Mouse (Mus musculus) common myeloid progenitor, adult 5-6 weeks (primary cell): Measurements from ENCODE around the gene Gnptg. TPM values are rescaled to one million over a fixed set of nuclear protein-coding genes. Genes with fewer than 3 reads are reported as not detected.

ENCODE experiments used
- ATAC-seq: replicated peaks from 2 replicates; pipeline ENCODE4 v1.8.0; 2016; ENCODE audit warnings: low read depth, mild to moderate bottlenecking, moderate TSS enrichment, inconsistent platforms; ENCODE audit not compliant: poor library complexity, severe bottlenecking
- total RNA-seq: library from RNA; stranded (forward); fragments of 200-1000, 187-1606 nt; gene quantifications from 2 replicates; pipeline ENCODE4 v1.2.3, GENCODE M21; 2017

Gnptg gene
- 13.6 and 14.3 TPM in 2 replicates for total RNA-seq

- ATAC-seq, result peak; percentile 84
Measured at GRCm38 (mm10) chr17:25239695-25240636, at the start of gene Gnptg, which contains the start of gene Tsr3. Gene Gnptg, minus strand, starts transcription at chr17:25240124. Gene Tsr3, plus strand, starts transcription at chr17:25240170.

DNA sequence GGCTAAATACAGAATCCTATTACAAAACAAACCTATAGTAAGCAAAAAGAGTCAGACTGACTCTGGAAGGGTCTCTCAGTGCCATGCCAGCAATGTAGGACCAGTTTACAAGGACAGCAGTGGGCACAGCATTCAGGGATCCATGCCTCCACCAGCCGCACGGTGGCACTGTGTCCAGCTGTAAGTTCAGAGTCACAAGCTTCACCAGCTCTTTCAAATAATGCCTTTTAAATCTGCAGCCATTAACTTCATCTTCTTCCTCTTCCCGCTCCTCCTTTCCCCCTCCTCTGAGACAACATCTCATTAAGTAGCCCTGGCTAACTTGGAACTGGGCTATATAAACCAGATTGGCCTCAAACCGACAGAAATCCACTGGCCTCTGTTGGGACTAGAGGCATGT lies 48.9 kb upstream of the Gnptg start:
- ATAC-seq, result peak; percentile 84

- peak; percentile 83 for ATAC-seq
Measured at GRCm38 (mm10) chr17:25285033-25285432, 45.1 kb upstream of the Gnptg start.

- peak; percentile 72 for ATAC-seq
Measured at GRCm38 (mm10) chr17:25282133-25282532, 42.2 kb upstream of the Gnptg start.

GRCm38 (mm10) chr17:25275833-25276232 lies 35.9 kb upstream of the Gnptg start:
- ATAC-seq, result no peak

GRCm38 (mm10) chr17:25274571-25275346 lies 34.8 kb upstream of the Gnptg start, which contains the start of gene Ube2i:
Gene Ube2i, minus strand, starts transcription at chr17:25274622.
- ATAC-seq, result no peak

- peak; percentile 85 for ATAC-seq
Measured at GRCm38 (mm10) chr17:25273706-25274501, 34.0 kb upstream of the Gnptg start.

DNA sequence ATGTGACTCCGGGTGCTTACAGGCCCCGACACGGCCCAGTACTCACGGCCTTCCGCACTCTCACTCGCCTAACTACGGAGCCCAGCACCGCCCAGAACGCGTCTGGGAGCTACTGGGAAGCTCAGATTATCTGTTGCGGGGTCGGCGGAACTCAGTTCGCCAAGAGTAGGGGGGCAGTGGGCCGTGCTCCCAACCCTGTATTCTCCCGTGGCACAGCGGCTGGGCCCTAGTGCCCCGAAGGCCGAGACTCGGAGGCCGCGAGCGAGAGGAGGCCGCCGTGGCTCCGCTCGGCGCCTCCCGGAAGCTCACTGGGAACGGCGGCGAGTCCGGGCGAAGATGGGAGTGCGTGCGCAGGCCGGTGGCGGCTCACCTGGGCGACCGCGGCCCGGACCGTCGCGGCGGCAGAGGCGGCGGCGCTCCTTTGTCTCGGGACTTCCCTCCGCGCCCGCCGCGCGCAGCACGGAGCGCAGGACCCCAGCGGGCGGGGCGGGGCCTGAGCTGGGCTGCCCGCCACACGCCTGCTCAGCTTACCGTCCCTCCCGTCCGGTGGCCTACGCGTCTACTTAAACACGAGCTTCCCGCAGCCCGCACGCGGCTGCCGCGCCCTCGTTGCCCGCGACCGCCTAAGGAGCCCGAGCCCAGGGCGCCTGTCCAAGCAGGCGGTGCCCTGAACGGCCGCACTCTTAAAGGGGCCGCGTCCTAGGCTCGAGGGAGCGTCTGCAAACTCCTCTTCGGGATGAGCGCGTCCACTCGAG lies 33.2 kb upstream of the Gnptg start:
- ATAC-seq, result peak; percentile 70

DNA sequence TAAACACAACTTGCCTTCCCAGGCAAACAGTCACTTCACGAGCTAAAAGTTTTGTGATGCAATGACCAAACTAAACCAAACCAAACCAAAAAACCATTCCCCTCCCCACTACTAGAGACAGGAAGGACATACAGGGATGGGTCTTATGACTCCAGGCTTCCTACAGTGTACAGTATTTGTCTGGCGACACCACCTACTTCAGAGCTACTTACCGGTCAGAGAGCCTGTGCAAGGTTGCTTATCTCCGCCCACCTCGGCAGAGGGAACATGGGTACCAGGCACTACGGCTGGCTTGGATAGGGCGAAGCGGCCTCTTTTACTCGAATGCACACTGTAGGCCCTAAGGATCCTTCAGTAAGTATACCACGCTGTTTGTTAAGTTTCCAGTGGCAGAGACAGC lies 32.4 kb upstream of the Gnptg start:
- ATAC-seq, result no peak

DNA sequence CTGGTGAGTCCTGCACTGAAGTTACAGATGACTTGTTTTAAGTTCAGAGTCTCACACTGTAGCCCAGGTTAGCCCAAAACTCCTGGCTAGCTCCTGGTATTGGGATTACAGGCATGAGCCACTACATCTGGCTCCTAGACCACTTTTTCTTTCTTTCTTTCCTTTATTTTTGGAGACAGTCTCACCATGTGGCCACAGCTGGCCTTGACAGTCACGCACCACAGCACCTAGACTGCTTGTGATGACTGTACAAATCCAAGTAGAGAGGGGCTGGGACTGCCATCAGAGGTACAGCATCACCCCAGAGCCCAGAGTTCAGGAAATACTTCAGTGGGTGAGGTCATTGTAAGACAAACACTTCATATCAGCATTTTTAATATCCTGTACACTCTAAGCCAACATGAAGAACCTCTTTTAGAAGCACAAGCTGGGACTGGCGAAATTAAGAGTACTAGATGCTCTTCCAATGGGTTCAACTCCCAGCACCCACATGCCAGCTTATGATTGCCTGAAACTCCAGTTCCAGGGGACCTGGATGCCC lies 30.9 kb upstream of the Gnptg start:
- ATAC-seq, result no peak

- no peak for ATAC-seq
Measured at GRCm38 (mm10) chr17:25264453-25264852, 24.5 kb upstream of the Gnptg start.

- no peak for ATAC-seq
Measured at GRCm38 (mm10) chr17:25257804-25258261, 17.9 kb upstream of the Gnptg start.

GRCm38 (mm10) chr17:25256140-25256754 lies 16.3 kb upstream of the Gnptg start, which contains the start of gene Baiap3:
Gene Baiap3, minus strand, starts transcription at chr17:25256364.
- ATAC-seq, result no peak

DNA sequence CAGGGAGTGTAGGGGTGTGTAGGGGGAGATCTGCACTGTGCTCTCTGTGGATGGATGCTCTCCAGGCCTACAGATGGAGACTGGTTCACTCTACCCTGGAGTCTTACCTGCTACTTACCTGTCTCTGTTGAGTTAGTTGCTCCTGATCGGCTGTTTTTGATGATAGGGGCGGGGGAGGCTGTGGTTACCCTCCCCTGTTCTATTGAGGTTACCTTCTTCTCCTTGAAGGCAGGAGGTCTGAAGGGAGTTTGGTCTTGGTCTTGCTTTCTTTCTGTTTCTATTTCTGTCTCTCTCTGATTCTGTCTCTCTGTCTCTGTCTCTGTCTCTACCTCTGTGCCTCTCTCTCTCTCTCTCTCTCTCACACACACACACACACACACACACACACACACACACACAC lies 15.2 kb upstream of the Gnptg start:
- ATAC-seq, result no peak

DNA sequence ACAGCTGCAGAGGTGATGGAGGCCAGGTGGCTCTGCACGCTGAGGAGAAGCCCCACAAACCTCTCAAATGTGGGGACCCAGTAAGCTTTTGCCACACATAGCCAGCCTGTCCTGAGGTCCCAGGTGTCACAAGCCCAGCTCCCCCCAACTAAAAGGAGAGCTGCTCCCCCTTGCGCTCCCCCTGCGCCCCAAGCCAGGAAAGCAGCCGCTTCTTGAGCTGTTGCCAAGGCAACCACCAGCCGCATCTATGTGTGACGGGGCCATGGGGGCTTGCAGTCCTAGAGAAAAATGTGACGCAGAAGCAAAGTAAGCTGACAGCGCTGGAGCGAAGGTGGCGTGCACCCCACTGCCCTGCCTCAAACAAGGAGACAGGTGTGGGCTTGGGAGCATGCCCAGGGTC lies 13.8 kb upstream of the Gnptg start:
- no peak for ATAC-seq

DNA sequence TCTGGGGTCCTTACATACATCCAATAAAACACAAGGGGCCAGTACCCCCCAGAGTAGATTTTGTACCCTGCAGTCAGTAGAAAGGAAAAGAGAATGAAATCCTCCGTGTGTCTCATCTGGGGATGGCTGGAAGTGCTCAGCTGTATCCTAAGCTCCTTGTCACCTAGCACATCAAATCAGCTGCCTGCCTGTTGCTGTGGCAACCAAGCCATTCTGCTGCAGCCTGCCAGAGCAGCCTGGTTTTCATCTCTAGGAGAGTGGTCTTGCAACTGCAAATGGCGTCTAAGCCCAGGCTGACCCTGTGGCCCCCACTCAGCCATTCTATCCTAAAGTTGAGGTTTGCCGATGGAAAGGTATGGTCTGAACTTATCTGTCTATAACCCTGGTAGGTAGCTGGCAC lies 12.7 kb upstream of the Gnptg start:
- no peak for ATAC-seq

GRCm38 (mm10) chr17:25250181-25250835 lies 10.4 kb upstream of the Gnptg start:
- ATAC-seq, result no peak
